Mouse (Mus musculus) ovary, postnatal 14 days (tissue): ENCODE data around the gene Igf1r.

Experiments
- DNase-seq: peaks from one replicate; pipeline ENCODE4 v3.0.0; 2022; ENCODE audit warnings: low spot score

The Igf1r gene

GRCm38 (mm10) chr7:67957376-67957775 lies 4.7 kb downstream of the Igf1r start:
- no peak for DNase-seq

GRCm38 (mm10) chr7:67958045-67958444 lies 5.4 kb downstream of the Igf1r start:
- no peak for DNase-seq

DNA sequence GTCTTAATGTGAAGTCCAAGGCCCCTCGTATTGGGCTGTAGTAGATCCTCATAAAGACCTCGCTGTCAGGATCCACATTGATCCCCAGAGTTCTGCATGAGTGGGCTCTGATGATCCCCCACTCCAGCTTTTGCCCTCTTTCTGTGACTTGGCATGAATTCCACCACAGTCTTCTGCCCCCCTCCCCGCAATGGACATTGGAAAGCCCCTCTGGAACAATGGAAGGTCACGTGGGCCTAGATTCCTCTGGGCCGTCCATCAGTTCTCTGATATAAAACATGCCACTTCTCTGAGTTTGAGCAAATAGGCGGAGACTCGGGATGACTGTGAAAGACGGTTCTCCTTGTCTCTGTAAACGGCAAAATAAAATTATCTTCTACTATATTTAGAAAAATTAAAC lies 8.1 kb downstream of the Igf1r start:
- DNase-seq: no peak

- DNase-seq: peak; percentile 77
These were observed 9.1 kb downstream of the Igf1r start for GRCm38 (mm10) chr7:67961567-67962267.

DNA sequence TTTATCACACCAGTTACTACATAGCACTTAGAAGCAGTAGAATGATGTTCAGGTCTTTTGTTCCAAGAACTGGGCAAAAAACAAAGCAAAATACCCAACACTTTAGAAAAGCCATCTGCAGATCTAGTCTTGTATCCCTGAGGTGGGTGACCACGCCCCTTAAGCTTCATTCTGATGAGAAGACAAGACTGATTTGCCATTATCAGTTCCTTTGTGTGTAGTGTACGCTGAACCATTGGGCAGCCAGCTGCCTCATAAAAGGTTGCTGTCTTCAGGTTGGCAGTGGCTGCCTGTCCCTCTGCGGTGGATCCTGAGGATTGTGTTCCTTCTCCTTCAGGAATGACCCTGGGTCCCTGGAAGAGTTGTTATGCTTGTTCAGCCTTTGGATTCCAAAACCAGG lies 11.1 kb downstream of the Igf1r start:
- no peak for DNase-seq

- no peak for DNase-seq
These were observed 15.8 kb downstream of the Igf1r start for GRCm38 (mm10) chr7:67968394-67968793.

GRCm38 (mm10) chr7:67969076-67969475 lies 16.4 kb downstream of the Igf1r start:
- no peak for DNase-seq

- no peak for DNase-seq
These were observed 20.8 kb downstream of the Igf1r start for GRCm38 (mm10) chr7:67973180-67974014.

DNA sequence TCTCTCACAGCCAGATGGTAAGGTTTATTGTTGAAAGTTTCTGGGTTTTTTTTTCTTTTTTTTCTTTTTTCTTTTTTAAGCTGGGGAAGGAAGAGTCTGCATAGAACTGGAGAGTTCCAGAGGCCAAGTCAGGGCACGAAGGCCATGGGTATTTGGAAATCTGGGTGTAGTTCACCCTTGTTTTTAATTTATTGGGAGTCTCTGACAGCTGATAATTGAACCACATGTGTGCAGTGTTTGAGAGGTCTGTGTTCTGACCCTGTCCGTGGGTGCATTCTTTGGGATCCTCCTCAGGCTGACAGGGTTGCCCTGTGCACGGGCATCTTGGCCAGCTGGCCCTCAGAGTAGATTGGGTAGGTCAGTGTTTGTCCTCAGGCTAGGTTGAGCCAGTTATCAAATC lies 29.3 kb downstream of the Igf1r start:
- DNase-seq: no peak

DNA sequence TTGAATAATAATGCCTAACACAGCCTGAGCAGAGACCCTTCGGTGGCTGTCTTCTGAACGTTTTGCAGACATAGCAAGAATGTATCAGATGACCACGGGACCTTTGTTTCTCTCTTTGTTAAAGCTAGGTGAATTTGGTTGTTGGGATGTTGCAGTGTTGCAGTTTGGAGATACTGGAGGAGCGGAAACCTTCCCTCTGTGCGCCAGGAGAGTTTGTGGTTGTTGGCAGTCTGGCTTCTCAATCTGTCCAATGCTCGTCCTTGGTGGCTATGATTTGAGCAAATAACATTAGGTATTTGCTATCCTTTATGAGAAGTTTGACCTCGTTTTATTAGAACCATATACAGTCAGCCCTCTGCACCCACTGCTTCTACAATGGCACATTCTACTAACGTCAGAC lies 30.2 kb downstream of the Igf1r start:
- DNase-seq: no peak

DNA sequence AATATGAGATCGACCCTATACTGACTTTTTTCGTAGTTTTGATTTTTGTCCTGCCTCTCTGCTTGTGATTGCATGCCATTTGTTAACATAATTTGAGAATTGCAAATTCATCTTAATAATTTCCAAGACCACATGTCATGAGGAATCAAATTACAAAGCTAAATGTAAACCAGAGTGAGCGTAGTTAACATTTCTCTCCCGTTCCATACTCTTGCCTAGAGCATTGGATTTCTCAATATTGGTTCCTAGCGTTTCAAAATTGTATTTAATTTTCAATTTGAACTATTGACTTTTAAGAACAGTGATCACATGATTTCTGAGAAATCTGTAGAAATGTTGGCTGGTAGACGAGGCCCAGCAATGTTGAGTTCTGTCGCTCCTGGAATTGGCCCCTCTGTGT lies 30.8 kb downstream of the Igf1r start:
- DNase-seq: no peak

DNA sequence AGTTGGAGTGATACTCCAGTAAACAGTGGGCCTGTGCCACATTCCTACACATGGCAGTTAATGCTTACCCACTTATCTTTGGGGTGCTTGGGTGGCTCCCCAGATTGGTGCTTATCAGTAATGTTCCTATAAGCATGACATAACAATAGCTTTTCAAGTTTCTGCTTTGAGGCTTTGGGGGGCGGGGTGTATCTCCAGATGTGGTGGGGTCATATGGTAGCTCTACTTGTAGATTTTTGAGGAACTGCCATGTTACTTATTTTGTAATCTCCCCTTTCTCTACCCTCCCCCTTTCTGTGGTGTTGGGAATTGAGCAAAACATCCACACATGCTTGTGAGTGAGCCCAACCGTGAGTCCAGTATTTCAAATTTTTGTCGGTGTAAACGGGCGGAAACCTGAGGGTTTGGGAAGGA lies 32.4 kb downstream of the Igf1r start:
- DNase-seq: no peak

DNA sequence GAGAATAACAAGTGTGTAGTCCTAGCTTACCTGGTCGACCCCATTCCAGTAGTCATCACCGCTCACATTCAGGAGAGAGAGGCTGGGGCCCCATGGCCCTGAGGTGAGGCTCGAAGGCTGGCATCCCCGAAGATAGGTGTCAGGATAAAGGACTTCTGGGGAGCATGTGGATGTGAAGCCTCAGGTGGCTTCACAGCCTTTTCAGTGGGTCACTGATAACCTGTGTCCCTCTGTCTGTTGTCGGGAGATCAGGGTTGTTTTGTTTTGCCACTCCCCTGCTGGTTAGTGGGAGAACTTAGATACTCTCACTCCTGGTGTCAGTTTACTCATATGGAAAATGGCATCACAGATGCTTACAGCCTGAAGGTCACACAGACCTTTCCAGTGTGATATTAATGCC lies 32.9 kb downstream of the Igf1r start:
- no peak for DNase-seq

- DNase-seq: no peak
These were observed 33.6 kb downstream of the Igf1r start for GRCm38 (mm10) chr7:67986277-67986676.

DNA sequence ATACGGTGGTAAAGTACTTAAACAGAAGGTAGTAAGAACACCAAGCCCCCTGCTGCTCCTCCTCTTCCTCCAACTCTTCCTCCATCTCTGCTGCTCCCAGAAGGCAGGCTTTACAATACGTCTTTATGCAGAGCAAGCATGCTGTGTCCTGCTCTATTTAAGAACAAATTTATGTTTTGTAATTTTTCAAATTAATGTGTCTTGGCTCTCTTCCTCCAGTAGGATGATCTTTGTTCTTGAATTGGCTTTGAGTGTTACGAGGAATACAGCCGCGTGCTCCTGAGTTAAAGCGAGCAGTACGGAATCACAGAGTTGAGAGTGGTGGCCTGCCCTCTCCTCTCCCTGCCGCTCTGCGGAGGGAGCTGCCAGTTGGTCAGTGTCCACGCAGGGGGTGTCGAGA lies 34.2 kb downstream of the Igf1r start:
- DNase-seq: no peak

DNA sequence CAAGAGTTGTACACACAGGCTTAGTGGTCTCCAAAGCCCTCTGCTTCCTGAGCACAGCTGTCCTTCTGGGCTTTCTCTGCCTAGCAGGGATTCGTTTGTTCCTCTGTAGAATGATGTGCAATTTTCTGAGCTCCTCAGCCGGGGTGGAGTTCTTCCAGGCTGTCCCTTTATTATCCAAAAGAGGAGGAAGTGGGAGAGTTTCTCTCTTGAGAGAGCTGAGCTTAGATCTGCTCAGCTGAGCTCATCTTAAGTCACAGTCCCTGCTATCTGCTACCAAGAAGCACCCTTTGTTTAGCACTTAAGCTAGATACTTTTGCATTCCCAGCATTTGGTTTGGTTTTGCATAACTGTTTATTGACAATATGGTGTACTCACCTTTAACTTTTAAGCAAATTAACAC lies 36.7 kb downstream of the Igf1r start:
- DNase-seq: no peak

GRCm38 (mm10) chr7:67993614-67994013 lies 41.0 kb downstream of the Igf1r start:
- DNase-seq: no peak

DNA sequence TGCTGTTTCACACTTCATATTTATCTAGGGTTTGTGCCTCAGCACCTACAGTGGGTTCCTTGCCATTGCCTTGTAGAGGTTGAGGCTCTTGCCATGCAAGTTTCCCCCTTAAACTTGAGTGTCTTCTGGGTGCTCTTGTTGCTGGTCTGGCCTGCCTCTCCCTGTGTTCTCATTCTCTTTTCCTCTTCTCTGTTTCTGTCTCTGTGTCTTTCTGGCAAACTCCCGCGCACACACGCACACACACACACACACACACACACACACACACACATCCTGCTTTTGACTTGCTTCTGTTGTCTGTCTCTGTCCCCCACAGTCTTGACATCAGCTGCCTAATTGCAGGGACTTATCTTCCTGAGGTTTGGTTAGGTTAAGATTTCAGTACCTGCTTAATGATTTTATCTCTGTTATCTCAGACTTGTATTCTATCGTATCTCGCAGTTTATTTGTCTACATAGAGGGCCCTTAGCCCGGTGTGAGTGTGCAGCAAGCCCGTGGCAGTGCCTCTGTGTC lies 41.8 kb downstream of the Igf1r start:
- no peak for DNase-seq

GRCm38 (mm10) chr7:67995276-67995675 lies 42.6 kb downstream of the Igf1r start:
- DNase-seq: no peak

DNA sequence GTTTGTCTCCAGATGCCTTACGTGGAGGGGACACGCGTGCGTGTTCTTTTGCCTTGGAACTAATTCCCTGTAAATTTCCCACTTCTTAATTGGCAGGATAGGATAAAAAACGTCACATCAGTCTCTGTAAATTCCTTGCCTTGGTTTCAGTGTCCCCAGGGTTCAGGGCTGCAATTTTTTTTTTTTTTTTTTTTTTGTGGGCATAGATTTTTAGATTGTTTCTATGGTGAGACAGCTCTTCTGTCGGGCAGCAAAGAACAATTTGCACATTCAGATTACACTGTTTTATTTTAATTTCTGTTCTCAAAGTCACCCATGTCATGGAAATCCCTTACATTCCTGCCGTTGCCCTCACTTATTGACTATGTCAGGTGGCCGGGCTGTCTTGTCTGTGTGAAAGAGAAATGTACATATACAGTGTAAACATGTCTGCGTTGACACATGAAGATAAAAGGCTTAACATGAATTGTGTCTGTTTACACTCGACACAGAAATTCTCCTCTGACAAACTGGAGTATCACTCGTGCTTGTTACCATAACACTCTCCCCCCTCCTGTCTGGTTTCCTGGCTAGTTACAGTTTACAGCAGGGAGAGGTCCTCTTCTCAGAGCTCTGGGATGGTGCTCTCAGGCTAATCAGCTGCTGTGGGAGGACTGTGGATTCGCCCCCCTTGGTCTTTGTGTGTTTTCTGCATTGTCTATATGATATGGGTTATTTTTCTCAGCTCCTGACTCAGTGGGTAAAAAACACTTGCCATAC lies 43.8 kb downstream of the Igf1r start:
- DNase-seq: no peak

DNA sequence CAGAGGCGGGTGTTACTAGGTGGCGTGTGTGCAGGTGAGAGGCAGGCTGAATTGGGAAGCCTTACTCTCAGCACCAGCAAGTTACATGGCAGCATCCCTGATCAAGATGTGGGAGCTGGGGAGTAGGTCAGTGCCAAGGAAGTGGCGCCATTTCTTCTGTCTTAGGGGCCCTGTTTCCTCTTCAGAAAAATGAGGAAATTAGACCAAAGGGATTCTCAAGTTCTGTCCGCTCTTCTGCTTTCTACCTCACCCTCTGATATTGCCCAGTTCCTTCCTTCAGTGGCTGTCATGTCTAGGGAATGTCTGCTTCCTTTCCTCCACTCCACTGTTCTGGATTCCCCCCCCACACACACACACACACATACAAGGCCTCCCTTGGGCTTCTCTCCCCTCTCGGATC lies 48.6 kb downstream of the Igf1r start:
- DNase-seq: no peak

DNA sequence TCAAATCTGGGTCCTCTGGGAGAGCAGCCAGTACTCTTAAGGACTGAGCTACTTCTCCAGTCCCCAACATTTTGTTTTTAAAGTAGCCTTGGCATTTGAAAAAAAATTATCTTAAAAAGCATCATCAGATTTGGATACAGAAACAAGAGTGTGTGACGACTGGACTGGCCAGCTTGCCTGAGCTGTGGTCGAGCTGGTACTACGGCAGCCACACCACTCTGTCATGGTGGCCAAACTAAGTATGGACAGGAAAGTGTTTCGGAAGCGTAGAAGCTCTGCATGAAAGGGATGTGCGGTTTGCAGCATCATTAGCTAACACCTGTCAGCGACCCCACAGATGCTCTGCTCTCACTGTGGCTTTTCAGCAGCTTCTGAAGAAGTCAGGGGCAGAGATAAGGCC lies 53.4 kb downstream of the Igf1r start:
- no peak for DNase-seq

GRCm38 (mm10) chr7:68006496-68006895 lies 53.9 kb downstream of the Igf1r start:
- no peak for DNase-seq
